Mouse (Mus musculus) heart, embryonic 13.5 days (tissue): ENCODE data around the gene Pan2. TPM values are rescaled to one million over a fixed set of nuclear protein-coding genes. Genes with fewer than 3 reads are reported as not detected.
A peak's percentile ranks its signal among the peaks of the same experiment; 100 is the strongest.
"Not testable (repeated sequence)": the region's sequence is repeated elsewhere in the genome, so short reads cannot be mapped to it uniquely, and the experiment has no call there.

ENCODE experiments used
- ATAC-seq: fragments of 200-750 bp; cut with Nextera tagmentation; 2 replicates; pipeline ENCODE4 v1.8.0; 2017; ENCODE audit warnings: moderate TSS enrichment; ENCODE audit not compliant: insufficient number of reproducible peaks, low FRiP score, low TSS enrichment; ENCODE audit errors: extremely low read depth
- H3K27ac ChIP-seq: fragments of 300-500 bp; sonication (generic); replicated peaks from 2 replicates; pipeline ENCODE4 v1.5.1; 2015; ENCODE audit warnings: moderate library complexity, mild to moderate bottlenecking, inconsistent platforms
- H3K27me3 ChIP-seq: fragments of 300-500 bp; sonication (generic); replicated peaks from 2 replicates; pipeline ENCODE4 v1.6.1; 2015; ENCODE audit warnings: mild to moderate bottlenecking, inconsistent platforms
- H3K36me3 ChIP-seq: fragments of 300-500 bp; sonication (generic); 2 replicates; pipeline ENCODE4 v1.6.1; 2015; ENCODE audit warnings: mild to moderate bottlenecking, inconsistent platforms
- H3K4me1 ChIP-seq: fragments of 300-500 bp; sonication (generic); 2 replicates; pipeline ENCODE4 v1.6.1; 2015; ENCODE audit warnings: inconsistent platforms
- H3K4me2 ChIP-seq: fragments of 300-500 bp; sonication (generic); 2 replicates; pipeline ENCODE4 v1.6.1; 2015; ENCODE audit warnings: inconsistent platforms, mild to moderate bottlenecking, moderate library complexity
- H3K4me3 ChIP-seq: fragments of 300-500 bp; sonication (generic); 2 replicates; pipeline ENCODE4 v1.5.1; 2015; ENCODE audit warnings: moderate library complexity, mild to moderate bottlenecking, inconsistent platforms
- H3K9ac ChIP-seq: fragments of 300-500 bp; sonication (generic); 2 replicates; pipeline ENCODE4 v1.6.1; 2015; ENCODE audit warnings: inconsistent platforms, mild to moderate bottlenecking, moderate library complexity
- H3K9me3 ChIP-seq: fragments of 300-500 bp; sonication (generic); 2 replicates; pipeline ENCODE4 v1.6.1; 2016; ENCODE audit warnings: inconsistent platforms
- WGBS: fragments of 180-500 bp; shearing (Covaris S2); methylation state at CpG from one replicate; pipeline ENCODE4 v1.1.7; 2015; ENCODE audit warnings: mixed read lengths; 5-methylcytosine and 5-hydroxymethylcytosine counted together
- polyA plus RNA-seq: library from polyadenylated mRNA; unstranded; fragments of >200 nt; fragmentation: Nextera tagmentation; extraction: Ambion mirVana; gene quantifications from 2 replicates; pipeline ENCODE4 v1.2.1, GENCODE M21; 2015

Pan2 gene
- polyA plus RNA-seq, 1 experiment from 2014 or later, result 24.9 TPM

GRCm38 (mm10) chr10:128283604-128284579, 19.2 kb upstream of the Pan2 start:
- peaks cover 93% of the 10 kb centered on the region for H3K36me3 ChIP-seq
- WGBS, result 63% methylated on average over 31 of the region's 31 CpGs
- no peak for ATAC-seq

GRCm38 (mm10) chr10:128290594-128290993, 12.5 kb upstream of the Pan2 start:
- H3K4me1 ChIP-seq, ATAC-seq, H3K27ac ChIP-seq, H3K9me3 ChIP-seq, H3K27me3 ChIP-seq, H3K4me3 ChIP-seq, H3K9ac ChIP-seq, H3K4me2 ChIP-seq: not testable (repeated sequence)
- WGBS, result 50% methylated on average over 1 of the region's 1 CpGs
- peaks cover 69% of the 10 kb centered on the region for H3K36me3 ChIP-seq

More at GRCm38 (mm10) chr10:128283604-128284579, 19.2 kb upstream of the Pan2 start:
- H3K4me1 ChIP-seq, result no peaks in the 10 kb centered on the region
- H3K4me2 ChIP-seq, result no peak overlapping the region
- H3K4me3 ChIP-seq, result no peak overlapping the region
- no peaks in the 10 kb centered on the region; the same call in 1 of the 2 replicates for H3K9me3 ChIP-seq
- 0 out of 2 replicates have a peak overlapping the region, but pooled peaks have one; percentile 14 for H3K9ac ChIP-seq
- no peaks in the 10 kb centered on the region for H3K27me3 ChIP-seq
- H3K27ac ChIP-seq, result no peak overlapping the region

GRCm38 (mm10) chr10:128296370-128297090, 6.6 kb upstream of the Pan2 start:
- no peak for ATAC-seq
- peak overlapping the region; percentile 54 for H3K4me2 ChIP-seq

GRCm38 (mm10) chr10:128297221-128297620, 5.9 kb upstream of the Pan2 start:
- peaks cover 9% of the 10 kb centered on the region for H3K36me3 ChIP-seq
- H3K4me1 ChIP-seq, result peaks cover 25% of the 10 kb centered on the region
- no peaks in the 10 kb centered on the region for H3K27me3 ChIP-seq
- 49% methylated on average over 4 of the region's 4 CpGs for WGBS
- peak overlapping the region; percentile 11; the same call in 1 of the 2 replicates for H3K4me3 ChIP-seq
- H3K27ac ChIP-seq, result peak overlapping the region; percentile 86
- ATAC-seq, result no peak
- peak overlapping the region; percentile 54 for H3K4me2 ChIP-seq
- peak overlapping the region; percentile 61 for H3K9ac ChIP-seq
- H3K9me3 ChIP-seq, result no peaks in the 10 kb centered on the region

More at GRCm38 (mm10) chr10:128296370-128297090, 6.6 kb upstream of the Pan2 start:
- WGBS, result 66% methylated on average over 13 of the region's 13 CpGs
- Histone ChIP-seq H3K4me3 (no peak overlapping the region), H3K27me3 (no peaks in the 10 kb centered on the region), H3K9ac (peak overlapping the region; percentile 61), H3K9me3 (no peaks in the 10 kb centered on the region), H3K36me3 (peaks cover 16% of the 10 kb centered on the region), H3K27ac (peak overlapping the region; percentile 86), H3K4me1 (peaks cover 24% of the 10 kb centered on the region)

- Histone ChIP-seq H3K27ac (peak overlapping the region; percentile 86), H3K4me2 (peak overlapping the region; percentile 54)
Observed at GRCm38 (mm10) chr10:128297622-128298021, 5.5 kb upstream of the Pan2 start.

GRCm38 (mm10) chr10:128298243-128298642, 4.9 kb upstream of the Pan2 start:
- H3K9me3 ChIP-seq, result no peaks in the 10 kb centered on the region
- no peaks in the 10 kb centered on the region for H3K36me3 ChIP-seq
- WGBS, result 56% methylated on average over 6 of the region's 6 CpGs
- no peak overlapping the region for H3K4me2 ChIP-seq
- ATAC-seq, result no peak
- peaks cover 30% of the 10 kb centered on the region for H3K4me1 ChIP-seq
- H3K9ac ChIP-seq, result peak overlapping the region; percentile 68
- no peak overlapping the region for H3K4me3 ChIP-seq
- no peaks in the 10 kb centered on the region for H3K27me3 ChIP-seq
- H3K27ac ChIP-seq, result peak overlapping the region; percentile 86

More at GRCm38 (mm10) chr10:128297622-128298021, 5.5 kb upstream of the Pan2 start:
- H3K27me3 ChIP-seq, result no peaks in the 10 kb centered on the region
- H3K4me1 ChIP-seq, result peaks cover 29% of the 10 kb centered on the region
- peak; percentile 60; the same call in 1 of the 2 replicates for ATAC-seq
- no peaks in the 10 kb centered on the region for H3K9me3 ChIP-seq
- peak overlapping the region; percentile 11; the same call in 1 of the 2 replicates for H3K4me3 ChIP-seq
- WGBS, result 33% methylated on average over 11 of the region's 11 CpGs
- peak overlapping the region; percentile 68 for H3K9ac ChIP-seq
- H3K36me3 ChIP-seq, result peaks cover 5% of the 10 kb centered on the region

- peak within 1 kb of the TSS; percentile 68 for H3K9ac ChIP-seq
- H3K9me3 ChIP-seq, result no peaks in the 10 kb centered on the region
- H3K4me1 ChIP-seq, result peaks cover 31% of the 10 kb centered on the region
- H3K4me2 ChIP-seq, result peak within 1 kb of the TSS; percentile 54
- no peak for ATAC-seq
- H3K4me3 ChIP-seq, result peak within 1 kb of the TSS; percentile 11; the same call in 1 of the 2 replicates
- H3K27ac ChIP-seq, result peak within 1 kb of the TSS; percentile 86
- no peaks in the 10 kb centered on the region for H3K27me3 ChIP-seq
- H3K36me3 ChIP-seq, result no peaks in the 10 kb centered on the region
- WGBS, result 68% methylated on average over 11 of the region's 11 CpGs
Observed at GRCm38 (mm10) chr10:128298702-128299171, 4.4 kb upstream of the Pan2 start, which contains the start of gene Il23a. Gene Il23a (minus strand): TSS chr10:128298752.

- ATAC-seq, result no peak
- H3K27ac ChIP-seq, result peak overlapping the region; percentile 97
- H3K36me3 ChIP-seq, result peaks cover 26% of the 10 kb centered on the region
- H3K4me1 ChIP-seq, result peaks cover 30% of the 10 kb centered on the region
- no peaks in the 10 kb centered on the region for H3K27me3 ChIP-seq
- H3K9me3 ChIP-seq, result no peaks in the 10 kb centered on the region
- WGBS, result 29% methylated on average over 3 of the region's 3 CpGs
- H3K4me3 ChIP-seq, result peak overlapping the region; percentile 68
- peak overlapping the region; percentile 90 for H3K9ac ChIP-seq
- peak overlapping the region; percentile 85 for H3K4me2 ChIP-seq
Observed at GRCm38 (mm10) chr10:128302357-128302756, 778 bp upstream of the Pan2 start.

GRCm38 (mm10) chr10:128302785-128303125, 380 bp upstream of the Pan2 start:
- Histone ChIP-seq H3K36me3 (peaks cover 27% of the 10 kb centered on the region), H3K4me2 (peak overlapping the region; percentile 85), H3K9ac (peak overlapping the region; percentile 90), H3K9me3 (no peaks in the 10 kb centered on the region), H3K27me3 (no peaks in the 10 kb centered on the region), H3K4me1 (peaks cover 26% of the 10 kb centered on the region), H3K4me3 (peak overlapping the region; percentile 68), H3K27ac (peak overlapping the region; percentile 97)
- WGBS, result under 1% methylated on average over 9 of the region's 9 CpGs
- ATAC-seq, result peak; percentile 19

GRCm38 (mm10) chr10:128309654-128310053, 6.5 kb downstream of the Pan2 start:
- H3K27ac ChIP-seq, result peak overlapping the region; percentile 87
- WGBS, result 83% methylated on average over 7 of the region's 7 CpGs
- H3K4me2 ChIP-seq, result peak overlapping the region; percentile 62
- H3K4me1 ChIP-seq, result peaks cover 23% of the 10 kb centered on the region
- no peak for ATAC-seq
- peak overlapping the region; percentile 41 for H3K9ac ChIP-seq
- H3K9me3 ChIP-seq, result no peaks in the 10 kb centered on the region
- no peaks in the 10 kb centered on the region for H3K27me3 ChIP-seq
- no peak overlapping the region for H3K4me3 ChIP-seq
- peaks cover 84% of the 10 kb centered on the region for H3K36me3 ChIP-seq

GRCm38 (mm10) chr10:128310177-128310576, 7.0 kb downstream of the Pan2 start:
- H3K36me3 ChIP-seq, result peaks cover 84% of the 10 kb centered on the region

More at GRCm38 (mm10) chr10:128310177-128310576, 7.0 kb downstream of the Pan2 start:
- Histone ChIP-seq H3K9ac (peak overlapping the region; percentile 41), H3K4me3 (peak overlapping the region; percentile 27), H3K9me3 (no peaks in the 10 kb centered on the region), H3K4me2 (peak overlapping the region; percentile 62), H3K4me1 (peaks cover 21% of the 10 kb centered on the region), H3K27ac (peak overlapping the region; percentile 87), H3K27me3 (no peaks in the 10 kb centered on the region)
- 21% methylated on average over 11 of the region's 11 CpGs for WGBS
- peak; percentile 55; the same call in 1 of the 2 replicates for ATAC-seq
